Mouse (Mus musculus) adrenal gland, adult (tissue): ENCODE data around the gene Insyn1.

ENCODE experiments used
- DNase-seq, 2 experiments: peaks; one replicate each; pipeline ENCODE4 v3.0.0; 2022 to 2023; ENCODE audit warnings: low spot score in 1 of 2; ENCODE audit not compliant: inconsistent age in 2 of 2

Gene Insyn1

DNA sequence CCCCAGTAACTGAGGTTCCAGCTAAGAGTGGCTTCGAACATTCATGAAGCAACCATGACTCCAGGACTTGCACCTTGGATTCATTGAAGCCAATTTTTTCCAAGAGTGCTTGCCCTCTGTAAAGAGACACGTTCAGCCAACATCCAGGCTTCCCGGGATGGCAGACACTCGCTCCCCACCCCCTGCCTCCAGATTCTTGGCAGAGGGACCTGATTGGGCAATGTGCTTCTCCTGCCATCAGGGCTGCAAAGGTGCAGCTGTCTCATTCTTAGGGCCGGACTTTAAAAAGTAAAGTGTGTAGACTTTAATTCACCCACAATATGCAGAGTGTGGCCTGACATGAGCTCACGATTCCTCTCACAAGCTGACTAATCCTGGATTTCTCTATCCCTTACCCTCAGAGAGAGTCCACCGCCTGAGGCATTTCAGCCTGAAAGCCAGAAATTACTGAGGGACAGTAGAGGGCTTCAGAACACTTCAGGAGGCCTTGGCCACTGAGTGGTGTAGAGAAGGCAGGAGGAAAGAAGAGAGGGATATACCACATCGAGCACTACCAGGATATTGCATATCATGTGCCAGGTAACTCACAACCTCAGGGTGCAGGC lies 15.1 kb upstream of the Insyn1 start:
- no peak for DNase-seq

GRCm38 (mm10) chr9:58487076-58487475 lies 1.3 kb upstream of the Insyn1 start:
- DNase-seq = no peak

GRCm38 (mm10) chr9:58489133-58489864 lies 896 bp downstream of the Insyn1 start:
- peak; percentile 7 to 39 for DNase-seq

GRCm38 (mm10) chr9:58489865-58490165 lies 1.4 kb downstream of the Insyn1 start:
- no peak for DNase-seq

DNA sequence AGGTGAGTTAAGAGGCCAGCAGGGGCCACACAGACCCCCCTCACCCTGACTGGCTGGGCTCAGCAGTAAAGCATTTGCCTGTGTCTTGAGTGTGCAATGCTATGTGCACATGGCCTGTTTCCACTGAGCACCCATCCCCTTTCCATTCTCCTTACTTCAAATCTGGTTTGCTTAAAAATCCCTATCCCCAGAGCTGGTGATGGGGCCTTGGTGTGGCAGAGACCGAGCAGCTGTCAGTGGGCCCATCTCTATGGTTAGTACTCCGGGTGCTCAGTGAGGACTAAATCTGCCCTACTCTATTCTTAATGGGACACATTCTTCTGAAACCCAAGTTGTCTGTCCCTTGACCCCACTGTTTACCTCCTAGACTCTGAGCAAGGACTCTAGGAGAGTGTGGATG lies 2.0 kb downstream of the Insyn1 start:
- DNase-seq = no peak

DNA sequence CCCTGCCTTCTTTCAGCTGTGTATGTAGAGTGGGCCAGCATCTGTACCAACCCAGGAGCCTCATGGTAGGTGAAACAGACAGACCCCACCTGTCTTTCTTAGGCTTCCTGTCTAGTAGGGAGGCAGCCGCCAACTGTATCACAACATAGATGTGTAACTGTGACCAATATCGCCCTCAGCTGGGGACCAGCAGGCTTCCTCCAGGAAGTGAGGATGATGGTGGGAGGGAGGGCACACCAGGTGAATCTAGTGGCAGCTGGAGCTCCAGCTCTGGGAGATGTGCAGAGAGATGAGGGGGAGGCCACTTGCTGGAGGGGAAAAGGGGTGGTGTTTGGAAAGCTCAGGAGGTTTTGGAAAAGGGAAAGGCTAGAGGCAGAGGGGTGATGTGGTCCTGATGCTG lies 6.6 kb downstream of the Insyn1 start:
- no peak for DNase-seq

DNA sequence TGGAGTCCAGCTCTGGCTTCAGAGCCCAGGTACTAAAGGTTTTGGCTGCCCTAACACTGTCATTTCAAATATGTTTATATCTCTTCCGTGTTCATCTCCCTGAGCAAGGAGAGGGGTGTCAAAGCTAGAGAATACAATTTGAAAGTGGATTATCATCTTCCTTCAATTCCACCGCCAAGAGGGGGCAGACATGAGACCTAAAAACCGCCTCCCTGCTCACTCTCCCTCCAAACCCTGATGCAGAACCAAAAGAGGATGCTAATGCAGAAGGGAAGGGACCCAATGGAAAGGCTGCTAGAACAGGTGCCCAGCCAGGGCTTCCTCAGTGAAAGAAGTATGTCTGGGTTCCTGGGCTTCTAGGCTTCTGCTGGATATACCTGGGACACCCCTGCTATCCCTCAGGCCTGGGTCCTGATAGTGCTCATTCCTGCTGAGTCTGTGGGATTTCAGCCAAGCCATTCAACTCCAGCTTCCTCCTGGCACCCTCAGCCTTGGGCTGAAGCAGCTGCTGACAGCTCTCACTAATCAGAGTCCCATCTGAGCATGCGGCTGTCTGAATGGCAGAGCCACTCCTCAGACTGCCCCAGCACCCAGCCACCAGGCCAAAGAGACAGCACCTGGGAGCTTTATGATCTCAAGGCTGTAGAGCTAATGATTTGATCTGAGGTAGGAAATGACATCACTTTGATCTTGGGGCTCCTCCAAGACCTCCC lies 8.2 kb downstream of the Insyn1 start:
- DNase-seq = no peak

DNA sequence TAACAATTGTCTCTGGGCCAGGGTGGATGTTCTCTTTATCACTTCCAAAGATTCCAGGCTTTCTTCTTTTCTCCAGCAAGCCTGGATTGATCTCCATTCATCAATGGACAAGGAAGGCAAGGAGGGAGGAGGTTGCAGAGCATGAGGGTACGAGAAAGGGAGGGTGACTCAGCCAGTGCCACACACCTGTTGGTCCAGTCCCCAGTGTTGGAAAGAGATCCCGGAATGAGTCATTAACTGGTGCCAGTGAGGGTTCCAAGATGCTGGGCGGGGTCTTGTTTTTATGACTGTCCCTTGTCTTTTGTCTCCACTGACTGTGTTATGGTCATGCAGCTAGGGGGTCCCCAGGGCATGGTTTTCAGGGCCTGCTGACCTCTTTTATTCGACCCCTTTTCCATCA lies 9.5 kb downstream of the Insyn1 start:
- DNase-seq = no peak

- no peak for DNase-seq
Observed at GRCm38 (mm10) chr9:58500946-58501345, 12.5 kb downstream of the Insyn1 start.

GRCm38 (mm10) chr9:58507216-58508005 lies 19.0 kb downstream of the Insyn1 start:
- DNase-seq = no peak

- DNase-seq = no peak
Observed at GRCm38 (mm10) chr9:58510452-58510851, 22.0 kb downstream of the Insyn1 start.

DNA sequence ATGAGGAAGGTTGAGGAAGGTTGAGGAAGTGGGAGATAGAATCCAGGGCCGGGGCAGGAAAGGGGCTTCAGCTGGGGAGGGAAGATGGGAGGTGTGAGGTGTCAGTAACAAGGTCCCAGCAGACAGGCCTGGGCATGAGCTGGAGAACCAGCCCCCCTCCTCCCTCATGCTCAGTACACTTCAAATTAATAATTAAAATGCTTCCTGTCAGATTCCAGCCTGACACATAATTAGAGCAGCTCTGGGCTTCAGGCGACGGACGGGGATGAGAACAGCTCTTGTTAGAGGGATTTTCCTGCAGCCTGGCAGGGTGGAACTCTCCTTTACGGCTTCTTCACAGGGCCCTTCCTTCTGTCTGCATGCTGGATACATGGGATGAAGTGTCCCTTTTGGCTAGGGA lies 25.3 kb downstream of the Insyn1 start:
- DNase-seq = no peak

DNA sequence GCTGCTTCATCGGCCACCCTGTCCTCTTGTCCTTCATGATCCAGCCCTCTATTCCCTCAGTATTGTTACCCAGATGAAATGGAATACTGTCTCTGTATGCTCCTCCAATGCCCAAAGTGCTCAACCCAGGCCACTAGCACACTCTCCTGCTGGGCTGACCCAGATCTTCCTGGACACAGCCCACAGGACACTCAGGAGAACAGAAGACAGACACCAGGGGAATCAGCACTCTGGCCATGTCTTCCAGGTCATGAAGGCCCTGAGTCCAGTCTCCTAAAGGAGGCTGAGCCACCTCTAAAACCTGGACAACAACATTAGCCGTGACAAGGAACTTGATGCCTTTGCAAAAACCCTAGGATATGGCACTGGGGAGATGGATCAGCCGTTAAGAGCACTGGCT lies 28.1 kb downstream of the Insyn1 start:
- DNase-seq = no peak

GRCm38 (mm10) chr9:58517866-58518750 lies 29.7 kb downstream of the Insyn1 start:
- DNase-seq = no peak

- DNase-seq = no peak
Observed at GRCm38 (mm10) chr9:58519953-58520352, 31.6 kb downstream of the Insyn1 start.

GRCm38 (mm10) chr9:58520816-58521581 lies 32.6 kb downstream of the Insyn1 start:
- no peak for DNase-seq

- DNase-seq = peak in 1 of 2 experiments; percentile 45
Observed at GRCm38 (mm10) chr9:58521883-58522423, 33.5 kb downstream of the Insyn1 start.

DNA sequence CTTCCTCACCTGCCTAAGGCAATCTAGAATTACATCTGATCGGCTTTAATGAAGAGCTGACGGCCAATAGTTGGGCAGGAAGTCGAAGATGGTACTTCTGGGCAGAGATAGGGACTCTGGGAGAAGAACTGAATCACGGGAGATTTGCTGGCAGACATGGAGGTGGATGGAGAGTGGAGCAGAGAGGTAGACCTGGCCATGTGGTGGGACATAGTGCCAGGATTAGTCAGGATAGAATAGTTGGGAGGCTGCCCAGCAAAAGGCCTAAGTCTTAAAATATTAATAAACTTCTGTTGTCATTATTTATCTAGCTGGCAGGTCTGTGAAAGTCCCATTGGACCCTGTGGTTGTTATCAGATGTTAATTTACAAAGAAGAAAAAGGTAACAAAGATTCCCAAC lies 36.7 kb downstream of the Insyn1 start:
- no peak for DNase-seq

DNA sequence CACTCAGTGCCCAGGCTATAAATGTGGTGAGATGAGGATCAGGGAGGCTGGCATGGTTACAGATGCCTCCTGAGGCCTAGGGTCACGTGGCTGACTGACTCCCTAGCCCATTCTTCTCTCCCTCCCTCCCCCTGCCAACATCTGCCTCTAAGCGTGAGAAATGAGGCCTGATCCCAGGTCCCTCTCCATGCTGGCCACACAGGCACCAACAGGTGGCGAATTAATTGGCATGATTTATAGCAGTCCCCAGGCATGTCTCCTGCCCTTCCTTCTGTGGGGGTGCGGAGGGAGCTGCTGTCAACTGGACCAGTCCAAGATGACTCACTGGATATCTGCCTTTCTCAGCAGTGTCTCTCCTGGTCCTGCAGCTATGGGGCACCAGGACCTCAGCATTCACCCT lies 39.4 kb downstream of the Insyn1 start:
- DNase-seq = no peak

- DNase-seq = no peak
Observed at GRCm38 (mm10) chr9:58530407-58530806, 42.0 kb downstream of the Insyn1 start.
